ENCODE assay signal across 22 mouse cellular contexts in genomic region chr4:141474431-141474830, GRCm38 (mm10). TPM values are rescaled to one million over a fixed set of nuclear protein-coding genes. Genes with fewer than 3 reads are reported as not detected.
DNase-seq lines count a peak whose midpoint lies in the region; ATAC-seq and TF ChIP-seq lines count a peak whose summit lies in the region.
"Had no signal": no experiment of that assay in that cellular context is flagged by ENCODE, and none has a peak within 500 bp of the region (broad histone marks: within the 10 kb centered on the region; RNA-seq: fewer than 3 reads in every experiment).

No protein-coding gene starts in this region.

- 0 out of 2 replicates have a peak overlapping the region, but pooled peaks have one; percentile 28 for H3K27ac ChIP-seq in intestine, postnatal 0 days (ENCODE audit: low read depth, low read length)
- H3K27ac ChIP-seq in intestine, embryonic 16.5 days (ENCODE audit: low read length): no peak overlapping the region
- no peak overlapping the region for H3K27ac ChIP-seq in lung, embryonic 16.5 days (ENCODE audit: low read length)
- no peak overlapping the region for H3K27ac ChIP-seq in ES-Bruce4 (ENCODE audit: insufficient read depth, low read length)
- no peak overlapping the region for H3K27ac ChIP-seq in forebrain, embryonic 15.5 days (replicated peaks)
- H3K27ac ChIP-seq: forebrain, embryonic 12.5 days; hindbrain, embryonic 12.5 days had no signal

- TF ChIP-seq EP300 in ES-Bruce4 (IDR thresholded peaks at IDR 0.05; ENCODE audit: insufficient read depth, low read depth, low read length): no peak

- H3K27me3 ChIP-seq in intestine, postnatal 0 days (replicated peaks; ENCODE audit: control insufficient read depth, insufficient read depth, low read length): no peaks in the 10 kb centered on the region
- H3K27me3 ChIP-seq in intestine, embryonic 16.5 days (replicated peaks; ENCODE audit: control insufficient read depth, insufficient read depth, low read length): no peaks in the 10 kb centered on the region
- no peaks in the 10 kb centered on the region for H3K27me3 ChIP-seq in lung, embryonic 16.5 days (ENCODE audit: control insufficient read depth, insufficient read depth, low read depth, low read length)
- H3K27me3 ChIP-seq in ES-Bruce4 (ENCODE audit: control insufficient read depth, insufficient read depth, low read length, poor library complexity, severe bottlenecking): no peaks in the 10 kb centered on the region
- no peaks in the 10 kb centered on the region for H3K27me3 ChIP-seq in forebrain, embryonic 15.5 days
- H3K27me3 ChIP-seq: CH12.LX; forebrain, embryonic 12.5 days; hindbrain, embryonic 12.5 days had no signal

- no peaks in the 10 kb centered on the region for H3K9me3 ChIP-seq in intestine, postnatal 0 days (ENCODE audit: control insufficient read depth)
- H3K9me3 ChIP-seq in intestine, embryonic 16.5 days (ENCODE audit: control insufficient read depth, low read length): no peaks in the 10 kb centered on the region
- H3K9me3 ChIP-seq in lung, embryonic 16.5 days (ENCODE audit: control insufficient read depth, low read length): 0 out of 2 replicates have a peak, but pooled peaks cover 3% of the 10 kb centered on the region
- no peaks in the 10 kb centered on the region for H3K9me3 ChIP-seq in ES-Bruce4 (replicated peaks; ENCODE audit: control insufficient read depth, insufficient read depth, low read length, poor library complexity, severe bottlenecking)
- no peaks in the 10 kb centered on the region for H3K9me3 ChIP-seq in forebrain, embryonic 15.5 days
- H3K9me3 ChIP-seq: forebrain, embryonic 12.5 days had no signal

- H3K9ac ChIP-seq in intestine, postnatal 0 days (ENCODE audit: low read depth, low read length): no peak overlapping the region
- no peak overlapping the region for H3K9ac ChIP-seq in intestine, embryonic 16.5 days (ENCODE audit: low read depth, low read length)
- no peak overlapping the region for H3K9ac ChIP-seq in lung, embryonic 16.5 days (ENCODE audit: low read length)
- peak overlapping the region; percentile 9; the same call in 1 of the 2 replicates for H3K9ac ChIP-seq in ES-Bruce4 (ENCODE audit: low read depth, poor library complexity, severe bottlenecking)
- no peak overlapping the region for H3K9ac ChIP-seq in forebrain, embryonic 15.5 days (replicated peaks)
- H3K9ac ChIP-seq: forebrain, embryonic 12.5 days; hindbrain, embryonic 12.5 days had no signal

- no peak for ATAC-seq in intestine, postnatal 0 days
- ATAC-seq in intestine, embryonic 16.5 days: no peak
- peak; percentile 52 for ATAC-seq in lung, embryonic 16.5 days (ENCODE audit: low read depth)
- ATAC-seq in forebrain, embryonic 15.5 days (replicated peaks): no peak

- H3K4me3 ChIP-seq in intestine, postnatal 0 days (ENCODE audit: low read depth, low read length): no peak overlapping the region
- H3K4me3 ChIP-seq in intestine, embryonic 16.5 days (ENCODE audit: low read length): no peak overlapping the region
- H3K4me3 ChIP-seq in lung, embryonic 16.5 days (ENCODE audit: low read length): no peak overlapping the region
- no peak overlapping the region for H3K4me3 ChIP-seq in ES-Bruce4 (ENCODE audit: low read depth, low read length)
- H3K4me3 ChIP-seq in forebrain, embryonic 15.5 days: no peak overlapping the region
- H3K4me3 ChIP-seq: forebrain, embryonic 12.5 days; hindbrain, embryonic 12.5 days had no signal

- no peak overlapping the region for H3K4me2 ChIP-seq in intestine, postnatal 0 days (replicated peaks; ENCODE audit: low read depth)
- H3K4me2 ChIP-seq in intestine, embryonic 16.5 days (ENCODE audit: low read depth, low read length): no peak overlapping the region
- H3K4me2 ChIP-seq in lung, embryonic 16.5 days (ENCODE audit: low read depth, low read length): no peak overlapping the region
- no peak overlapping the region for H3K4me2 ChIP-seq in forebrain, embryonic 15.5 days (replicated peaks)
- H3K4me2 ChIP-seq: forebrain, embryonic 12.5 days; hindbrain, embryonic 12.5 days had no signal

- WGBS in intestine, postnatal 0 days: 89% methylated on average over 19 of the region's 19 CpGs
- WGBS in intestine, embryonic 16.5 days: 86% methylated on average over 19 of the region's 19 CpGs
- 68% methylated on average over 19 of the region's 19 CpGs for WGBS in lung, embryonic 16.5 days
- WGBS in forebrain, embryonic 15.5 days: 90% methylated on average over 19 of the region's 19 CpGs

- TF ChIP-seq POLR2A in ES-Bruce4 (IDR thresholded peaks at IDR 0.05; ENCODE audit: insufficient read depth, low read length): no peak

- H3K36me3 ChIP-seq in intestine, postnatal 0 days (ENCODE audit: control insufficient read depth, insufficient read depth): peaks cover 95% of the 10 kb centered on the region
- H3K36me3 ChIP-seq in intestine, embryonic 16.5 days (ENCODE audit: control insufficient read depth, insufficient read depth, low read length): peaks cover 73% of the 10 kb centered on the region
- H3K36me3 ChIP-seq in lung, embryonic 16.5 days (ENCODE audit: control insufficient read depth, insufficient read depth, low read length): peaks cover 82% of the 10 kb centered on the region
- peaks cover 10% of the 10 kb centered on the region; the same call in 1 of the 2 replicates for H3K36me3 ChIP-seq in ES-Bruce4 (ENCODE audit: control insufficient read depth, insufficient read depth, low read length, poor library complexity, severe bottlenecking)
- peaks cover 99% of the 10 kb centered on the region for H3K36me3 ChIP-seq in forebrain, embryonic 15.5 days

- DNase-seq in cerebellum, postnatal 10 days: peak; percentile 55 to 63
- no peak for DNase-seq in cerebellum, adult 11 months
- DNase-seq in lung, postnatal 36 days: no peak
- DNase-seq: gastrocnemius, postnatal 10 days; kidney, postnatal 10 days; right cerebral cortex, adult 18-20 months; thymus, postnatal 14 days had no signal

- 0 out of 2 replicates have a peak, but pooled peaks have one; percentile 16 for TF ChIP-seq CTCF in intestine, postnatal 0 days (IDR thresholded peaks at IDR 0.05; ENCODE audit: low read depth)
- peak; percentile 25 for TF ChIP-seq CTCF in ES-Bruce4 (IDR thresholded peaks at IDR 0.05; ENCODE audit: low read depth, low read length)

- no peaks in the 10 kb centered on the region for H3K4me1 ChIP-seq in intestine, postnatal 0 days (replicated peaks; ENCODE audit: control insufficient read depth, insufficient read depth, low read length)
- peaks cover 8% of the 10 kb centered on the region; the same call in 1 of the 2 replicates for H3K4me1 ChIP-seq in intestine, embryonic 16.5 days (ENCODE audit: control insufficient read depth, insufficient read depth, low read length)
- 0 out of 2 replicates have a peak, but pooled peaks cover 2% of the 10 kb centered on the region for H3K4me1 ChIP-seq in lung, embryonic 16.5 days (replicated peaks; ENCODE audit: control insufficient read depth, insufficient read depth, low read length)
- H3K4me1 ChIP-seq in ES-Bruce4 (ENCODE audit: control insufficient read depth, insufficient read depth, low read length): no peaks in the 10 kb centered on the region
- peaks cover 16% of the 10 kb centered on the region for H3K4me1 ChIP-seq in forebrain, embryonic 15.5 days
- H3K4me1 ChIP-seq: forebrain, embryonic 12.5 days had no signal

RNA-seq across cellular contexts. Expression of gene Zbtb17, which starts 30.0 kb away (rescaled TPM):
- 9.7 and 9.8 TPM in 2 replicates for polyA plus RNA-seq in intestine, postnatal 0 days (2015; fragmentation: Nextera tagmentation; extraction: Ambion mirVana)
- 21.5 and 27.2 TPM in 2 replicates for polyA plus RNA-seq in intestine, embryonic 16.5 days (2015; fragmentation: Nextera tagmentation; extraction: Ambion mirVana)
- 30.6 and 30.8 TPM in 2 replicates for polyA plus RNA-seq in lung, embryonic 16.5 days (2015; fragmentation: Nextera tagmentation; extraction: Ambion mirVana)
- polyA plus RNA-seq in ES-Bruce4 (2011; ENCODE audit: insufficient read depth, insufficient read length, low read depth, missing spikeins): 16.4 and 17.1 TPM in 2 replicates
- polyA plus RNA-seq in forebrain, embryonic 15.5 days (2015; fragmentation: Nextera tagmentation; extraction: Ambion mirVana): 61.8 and 65.6 TPM in 2 replicates

RNA-seq across cellular contexts. Expression of gene Srarp, which starts 38.5 kb away (rescaled TPM):
- not detected in 2 replicates for polyA plus RNA-seq in intestine, postnatal 0 days (2015; fragmentation: Nextera tagmentation; extraction: Ambion mirVana)
- polyA plus RNA-seq in intestine, embryonic 16.5 days (2015; fragmentation: Nextera tagmentation; extraction: Ambion mirVana): not detected in 2 replicates
- polyA plus RNA-seq in lung, embryonic 16.5 days (2015; fragmentation: Nextera tagmentation; extraction: Ambion mirVana): not detected in 2 replicates
- polyA plus RNA-seq in ES-Bruce4 (2011; ENCODE audit: insufficient read depth, insufficient read length, low read depth, missing spikeins): not detected in 2 replicates
- 0.20 TPM in 1 of 2 replicates, not detected in the other for polyA plus RNA-seq in forebrain, embryonic 15.5 days (2015; fragmentation: Nextera tagmentation; extraction: Ambion mirVana)
- polyA plus RNA-seq: embryonic facial prominence, embryonic 11.5 days; forebrain, embryonic 12.5 days; hindbrain, embryonic 12.5 days; intestine, embryonic 14.5 days; limb, embryonic 14.5 days; liver, embryonic 16.5 days; neural tube, embryonic 11.5 days; small intestine, adult 2 months had no signal

RNA-seq across cellular contexts. Expression of gene Hspb7, which starts 53.9 kb away (rescaled TPM):
- 4.7 and 8.0 TPM in 2 replicates for polyA plus RNA-seq in intestine, postnatal 0 days (2015; fragmentation: Nextera tagmentation; extraction: Ambion mirVana)
- 5.3 and 6.6 TPM in 2 replicates for polyA plus RNA-seq in intestine, embryonic 16.5 days (2015; fragmentation: Nextera tagmentation; extraction: Ambion mirVana)
- polyA plus RNA-seq in lung, embryonic 16.5 days (2015; fragmentation: Nextera tagmentation; extraction: Ambion mirVana): 6.4 and 10.6 TPM in 2 replicates
- polyA plus RNA-seq in ES-Bruce4 (2011; ENCODE audit: insufficient read depth, insufficient read length, low read depth, missing spikeins): 0.40 TPM in 1 of 2 replicates, not detected in the other
- polyA plus RNA-seq in forebrain, embryonic 15.5 days (2015; fragmentation: Nextera tagmentation; extraction: Ambion mirVana): 0.09 TPM in 1 of 2 replicates, not detected in the other
- polyA plus RNA-seq: forebrain, embryonic 12.5 days; hindbrain, embryonic 12.5 days; neural tube, embryonic 11.5 days had no signal

RNA-seq across cellular contexts. Expression of gene Clcnkb, which starts 58.6 kb away (rescaled TPM):
- polyA plus RNA-seq in intestine, postnatal 0 days (2015; fragmentation: Nextera tagmentation; extraction: Ambion mirVana): not detected in 2 replicates
- polyA plus RNA-seq in intestine, embryonic 16.5 days (2015; fragmentation: Nextera tagmentation; extraction: Ambion mirVana): 0.24 TPM in 1 of 2 replicates, not detected in the other
- polyA plus RNA-seq in lung, embryonic 16.5 days (2015; fragmentation: Nextera tagmentation; extraction: Ambion mirVana): 0.39 TPM in 1 of 2 replicates, not detected in the other
- polyA plus RNA-seq in ES-Bruce4 (2011; ENCODE audit: insufficient read depth, insufficient read length, low read depth, missing spikeins): 1.0 and 1.5 TPM in 2 replicates
- not detected in 2 replicates for polyA plus RNA-seq in forebrain, embryonic 15.5 days (2015; fragmentation: Nextera tagmentation; extraction: Ambion mirVana)
- polyA plus RNA-seq: cortical plate, adult 2 months; embryonic facial prominence, embryonic 11.5 days; forebrain, embryonic 12.5 days; hindbrain, embryonic 12.5 days; liver, embryonic 16.5 days; neural tube, embryonic 11.5 days; small intestine, adult 2 months had no signal

Comparison
In these comparisons a context has a peak if more than half of its experiments do, and no peak if none do; other contexts are left out.
1. DNase-seq: peak in cerebellum, postnatal 10 days (2 of 2); none in cerebellum, adult 11 months (single experiment) and lung, postnatal 36 days (single experiment).